Mouse (Mus musculus) liver, embryonic 15.5 days (tissue): ENCODE results near the gene Smim22. TPM values are rescaled to one million over a fixed set of nuclear protein-coding genes. Genes with fewer than 3 reads are reported as not detected.

ENCODE experiments used
- ATAC-seq: fragments of 200-750 bp; cut with Nextera tagmentation; 2 replicates; pipeline ENCODE4 v1.8.0; 2017; ENCODE audit warnings: moderate number of reproducible peaks, mild to moderate bottlenecking, moderate library complexity; ENCODE audit not compliant: insufficient read depth
- H3K27ac ChIP-seq: fragments of 300-500 bp; sonication (generic); replicated peaks from 2 replicates; pipeline ENCODE4 v1.5.1; 2015; ENCODE audit warnings: mild to moderate bottlenecking, inconsistent platforms
- H3K27me3 ChIP-seq: fragments of 300-500 bp; sonication (generic); 2 replicates; pipeline ENCODE4 v1.6.1; 2015; ENCODE audit warnings: mild to moderate bottlenecking, inconsistent platforms
- H3K36me3 ChIP-seq: fragments of 300-500 bp; sonication (generic); replicated peaks from 2 replicates; pipeline ENCODE4 v1.6.1; 2015; ENCODE audit warnings: moderate library complexity, mild to moderate bottlenecking, inconsistent platforms
- H3K4me1 ChIP-seq: fragments of 300-500 bp; sonication (generic); replicated peaks from 2 replicates; pipeline ENCODE4 v1.6.1; 2015; ENCODE audit warnings: inconsistent platforms
- H3K4me2 ChIP-seq: fragments of 300-500 bp; sonication (generic); 2 replicates; pipeline ENCODE4 v1.6.1; 2015; ENCODE audit warnings: moderate library complexity, mild to moderate bottlenecking, inconsistent platforms
- H3K4me3 ChIP-seq: fragments of 300-500 bp; sonication (generic); replicated peaks from 2 replicates; pipeline ENCODE4 v1.5.1; 2015; ENCODE audit warnings: mild to moderate bottlenecking, inconsistent platforms
- H3K9ac ChIP-seq: fragments of 300-500 bp; sonication (generic); 2 replicates; pipeline ENCODE4 v1.6.1; 2015; ENCODE audit warnings: moderate library complexity, mild to moderate bottlenecking, inconsistent platforms
- H3K9me3 ChIP-seq: fragments of 300-500 bp; sonication (generic); replicated peaks from 2 replicates; pipeline ENCODE4 v1.6.1; 2016; ENCODE audit warnings: inconsistent platforms
- WGBS: fragments of 180-500 bp; shearing (Covaris S2); methylation state at CpG from one replicate; pipeline ENCODE4 v1.1.7; 2015; ENCODE audit warnings: mixed read lengths; ENCODE audit not compliant: insufficient replicate concordance; 5-methylcytosine and 5-hydroxymethylcytosine counted together
- polyA plus RNA-seq: library from polyadenylated mRNA; unstranded; fragments of >200 nt; fragmentation: Nextera tagmentation; extraction: Ambion mirVana; gene quantifications from 2 replicates; pipeline ENCODE4 v1.2.1, GENCODE M21; 2015

Gene Smim22
- 7.5 and 9.1 TPM in 2 replicates for polyA plus RNA-seq

GRCm38 (mm10) chr16:5007067-5007466, at the start of gene Smim22:
TSS of gene Smim22 (plus strand) at chr16:5007288.
- H3K36me3 ChIP-seq: 0 out of 2 replicates have a peak, but pooled peaks cover 3% of the 10 kb centered on the region
- H3K9me3 ChIP-seq: no peaks in the 10 kb centered on the region
- no peak within 1 kb of the TSS for H3K9ac ChIP-seq
- WGBS: 63% methylated on average over 5 of the region's 5 CpGs
- no peak within 1 kb of the TSS for H3K4me3 ChIP-seq
- H3K27ac ChIP-seq: peak within 1 kb of the TSS; percentile 45; the same call in 1 of the 2 replicates
- ATAC-seq: peak; percentile 20; the same call in 1 of the 2 replicates
- peak within 1 kb of the TSS; percentile 5; the same call in 1 of the 2 replicates for H3K4me2 ChIP-seq
- peaks cover 38% of the 10 kb centered on the region for H3K4me1 ChIP-seq
- H3K27me3 ChIP-seq: peaks cover 10% of the 10 kb centered on the region; the same call in 1 of the 2 replicates

- no peak for ATAC-seq
- H3K27ac ChIP-seq: no peak overlapping the region
- H3K9ac ChIP-seq: no peak overlapping the region
- no peaks in the 10 kb centered on the region for H3K27me3 ChIP-seq
- 65% methylated on average over 3 of the region's 3 CpGs for WGBS
- H3K9me3 ChIP-seq: no peaks in the 10 kb centered on the region
- peaks cover 4% of the 10 kb centered on the region; the same call in 1 of the 2 replicates for H3K4me1 ChIP-seq
- H3K4me2 ChIP-seq: no peak overlapping the region
- H3K36me3 ChIP-seq: peaks cover 44% of the 10 kb centered on the region
- no peak overlapping the region for H3K4me3 ChIP-seq
Measured at GRCm38 (mm10) chr16:4957446-4957845, 49.6 kb upstream of the Smim22 start.

GRCm38 (mm10) chr16:4960260-4960659, 46.8 kb upstream of the Smim22 start:
- 62% methylated on average over 8 of the region's 8 CpGs for WGBS
- peaks cover 18% of the 10 kb centered on the region for H3K36me3 ChIP-seq
- H3K4me1 ChIP-seq: peaks cover 21% of the 10 kb centered on the region
- H3K4me3 ChIP-seq: no peak overlapping the region
- no peak overlapping the region for H3K27ac ChIP-seq
- H3K9me3 ChIP-seq: no peaks in the 10 kb centered on the region
- no peak overlapping the region for H3K4me2 ChIP-seq
- no peak overlapping the region; the same call in 1 of the 2 replicates for H3K9ac ChIP-seq
- ATAC-seq: no peak
- H3K27me3 ChIP-seq: no peaks in the 10 kb centered on the region

GRCm38 (mm10) chr16:4963346-4963745, 43.7 kb upstream of the Smim22 start:
- peak overlapping the region; percentile 94; the same call in 1 of the 2 replicates for H3K27ac ChIP-seq
- H3K9ac ChIP-seq: peak overlapping the region; percentile 93
- ATAC-seq: no peak
- 30% methylated on average over 9 of the region's 9 CpGs for WGBS
- H3K4me3 ChIP-seq: peak overlapping the region; percentile 91
- H3K9me3 ChIP-seq: no peaks in the 10 kb centered on the region
- H3K36me3 ChIP-seq: no peaks in the 10 kb centered on the region
- H3K27me3 ChIP-seq: no peaks in the 10 kb centered on the region
- H3K4me1 ChIP-seq: peaks cover 24% of the 10 kb centered on the region
- H3K4me2 ChIP-seq: peak overlapping the region; percentile 85

- Histone ChIP-seq H3K4me2 (peak within 1 kb of the TSS; percentile 85), H3K4me3 (peak within 1 kb of the TSS; percentile 91), H3K27ac (peak within 1 kb of the TSS; percentile 94), H3K9me3 (no peaks in the 10 kb centered on the region), H3K9ac (peak within 1 kb of the TSS; percentile 93), H3K4me1 (peaks cover 24% of the 10 kb centered on the region), H3K27me3 (no peaks in the 10 kb centered on the region), H3K36me3 (no peaks in the 10 kb centered on the region)
- under 1% methylated on average over 71 of the region's 76 CpGs for WGBS
- peak; percentile 98 for ATAC-seq
Measured at GRCm38 (mm10) chr16:4963797-4964709, 43.0 kb upstream of the Smim22 start, which contains the start of gene Anks3. TSS of gene Anks3 (minus strand) at chr16:4964205.

GRCm38 (mm10) chr16:4964731-4965391, 42.2 kb upstream of the Smim22 start:
- 13% methylated on average over 13 of the region's 13 CpGs for WGBS
- Histone ChIP-seq H3K36me3 (no peaks in the 10 kb centered on the region), H3K4me1 (peaks cover 24% of the 10 kb centered on the region), H3K27ac (peak overlapping the region; percentile 94), H3K4me3 (peak overlapping the region; percentile 91), H3K4me2 (peak overlapping the region; percentile 85), H3K9me3 (no peaks in the 10 kb centered on the region), H3K9ac (peak overlapping the region; percentile 93), H3K27me3 (no peaks in the 10 kb centered on the region)
- ATAC-seq: no peak

- Histone ChIP-seq H3K4me2 (peak overlapping the region; percentile 85), H3K27me3 (no peaks in the 10 kb centered on the region), H3K9ac (no peak overlapping the region), H3K4me3 (no peak overlapping the region), H3K36me3 (no peaks in the 10 kb centered on the region), H3K9me3 (no peaks in the 10 kb centered on the region), H3K27ac (no peak overlapping the region), H3K4me1 (peaks cover 24% of the 10 kb centered on the region)
- WGBS: 64% methylated on average over 8 of the region's 8 CpGs
- no peak for ATAC-seq
Measured at GRCm38 (mm10) chr16:4965392-4966129, 41.5 kb upstream of the Smim22 start.

- 47% methylated on average over 3 of the region's 3 CpGs for WGBS
- Histone ChIP-seq H3K27ac (no peak overlapping the region), H3K36me3 (no peaks in the 10 kb centered on the region), H3K4me1 (peaks cover 15% of the 10 kb centered on the region), H3K27me3 (no peaks in the 10 kb centered on the region), H3K4me3 (no peak overlapping the region), H3K9me3 (no peaks in the 10 kb centered on the region), H3K9ac (no peak overlapping the region), H3K4me2 (no peak overlapping the region)
- no peak for ATAC-seq
Measured at GRCm38 (mm10) chr16:4968426-4968825, 38.7 kb upstream of the Smim22 start.

GRCm38 (mm10) chr16:4969055-4969843, 37.8 kb upstream of the Smim22 start:
- Histone ChIP-seq H3K4me2 (no peak overlapping the region), H3K27ac (0 out of 2 replicates have a peak overlapping the region, but pooled peaks have one; percentile 10), H3K4me3 (no peak overlapping the region), H3K4me1 (peaks cover 14% of the 10 kb centered on the region), H3K9ac (no peak overlapping the region), H3K36me3 (no peaks in the 10 kb centered on the region), H3K9me3 (no peaks in the 10 kb centered on the region), H3K27me3 (no peaks in the 10 kb centered on the region)
- WGBS: 33% methylated on average over 5 of the region's 5 CpGs
- ATAC-seq: no peak

GRCm38 (mm10) chr16:4971626-4972025, 35.5 kb upstream of the Smim22 start:
- H3K9ac ChIP-seq: no peak overlapping the region
- no peaks in the 10 kb centered on the region for H3K27me3 ChIP-seq

More at GRCm38 (mm10) chr16:4971626-4972025, 35.5 kb upstream of the Smim22 start:
- no peak overlapping the region for H3K27ac ChIP-seq
- 0 out of 2 replicates have a peak, but pooled peaks cover 5% of the 10 kb centered on the region for H3K4me1 ChIP-seq
- H3K4me3 ChIP-seq: no peak overlapping the region
- no peaks in the 10 kb centered on the region for H3K9me3 ChIP-seq
- no peaks in the 10 kb centered on the region for H3K36me3 ChIP-seq
- 39% methylated on average over 4 of the region's 4 CpGs for WGBS
- H3K4me2 ChIP-seq: no peak overlapping the region
- no peak for ATAC-seq
